Mouse (Mus musculus) liver, embryonic 13.5 days (tissue): ENCODE data around the gene Podxl2. TPM values are rescaled to one million over a fixed set of nuclear protein-coding genes. Genes with fewer than 3 reads are reported as not detected.

Experiments
- ATAC-seq: fragments of 200-750 bp; cut with Nextera tagmentation; 2 replicates; pipeline ENCODE4 v1.8.0; 2017; ENCODE audit warnings: low read depth, mild to moderate bottlenecking, moderate number of reproducible peaks, moderate library complexity
- DNase-seq: peaks from one replicate; pipeline ENCODE4 v3.0.0; 2022
- H3K27ac ChIP-seq: fragments of 300-500 bp; sonication (generic); 2 replicates; pipeline ENCODE4 v1.5.1; 2015; ENCODE audit warnings: moderate library complexity, mild to moderate bottlenecking, inconsistent platforms
- H3K27me3 ChIP-seq: fragments of 300-500 bp; sonication (generic); 2 replicates; pipeline ENCODE4 v1.6.1; 2015; ENCODE audit warnings: mild to moderate bottlenecking, inconsistent platforms
- H3K36me3 ChIP-seq: fragments of 300-500 bp; sonication (generic); 2 replicates; pipeline ENCODE4 v1.6.1; 2015; ENCODE audit warnings: mild to moderate bottlenecking, inconsistent platforms
- H3K4me1 ChIP-seq: fragments of 300-500 bp; sonication (generic); replicated peaks from 2 replicates; pipeline ENCODE4 v1.6.1; 2015; ENCODE audit warnings: inconsistent platforms
- H3K4me2 ChIP-seq: fragments of 300-500 bp; sonication (generic); 2 replicates; pipeline ENCODE4 v1.6.1; 2015; ENCODE audit warnings: inconsistent platforms, mild to moderate bottlenecking, moderate library complexity
- H3K4me3 ChIP-seq: fragments of 300-500 bp; sonication (generic); replicated peaks from 2 replicates; pipeline ENCODE4 v1.5.1; 2015; ENCODE audit warnings: mild to moderate bottlenecking, inconsistent platforms
- H3K9ac ChIP-seq: fragments of 300-500 bp; sonication (generic); 2 replicates; pipeline ENCODE4 v1.6.1; 2015; ENCODE audit warnings: mild to moderate bottlenecking, inconsistent platforms
- H3K9me3 ChIP-seq: fragments of 300-500 bp; sonication (generic); replicated peaks from 2 replicates; pipeline ENCODE4 v1.6.1; 2016; ENCODE audit warnings: inconsistent platforms
- WGBS: fragments of 180-500 bp; shearing (Covaris S2); methylation state at CpG from one replicate; pipeline ENCODE4 v1.1.7; 2015; ENCODE audit not compliant: insufficient replicate concordance; 5-methylcytosine and 5-hydroxymethylcytosine counted together
- polyA plus RNA-seq: library from polyadenylated mRNA; unstranded; fragments of >200 nt; fragmentation: Nextera tagmentation; extraction: Ambion mirVana; gene quantifications from 2 replicates; pipeline ENCODE4 v1.2.1, GENCODE M21; 2015

Gene Podxl2
- polyA plus RNA-seq, 1 experiment from 2014 or later: 2.3 TPM

GRCm38 (mm10) chr6:88865704-88866103 lies 9.1 kb downstream of the Podxl2 start:
- no peak overlapping the region for H3K4me2 ChIP-seq
- 0 out of 2 replicates have a peak, but pooled peaks cover 4% of the 10 kb centered on the region for H3K9me3 ChIP-seq
- H3K27ac ChIP-seq: no peak overlapping the region
- WGBS: 66% methylated on average over 7 of the region's 7 CpGs
- H3K4me3 ChIP-seq: no peak overlapping the region
- H3K36me3 ChIP-seq: no peaks in the 10 kb centered on the region
- peaks cover 31% of the 10 kb centered on the region for H3K27me3 ChIP-seq
- no peak for ATAC-seq
- no peak for DNase-seq
- H3K9ac ChIP-seq: no peak overlapping the region
- peaks cover 2% of the 10 kb centered on the region; the same call in 1 of the 2 replicates for H3K4me1 ChIP-seq

- Histone ChIP-seq H3K27me3 (peaks cover 31% of the 10 kb centered on the region), H3K27ac (no peak overlapping the region), H3K36me3 (no peaks in the 10 kb centered on the region), H3K4me1 (peaks cover 4% of the 10 kb centered on the region; the same call in 1 of the 2 replicates), H3K9ac (no peak overlapping the region), H3K4me2 (no peak overlapping the region), H3K4me3 (no peak overlapping the region), H3K9me3 (0 out of 2 replicates have a peak, but pooled peaks cover 4% of the 10 kb centered on the region)
- 6% methylated on average over 2 of the region's 2 CpGs for WGBS
- peak; percentile 51 for DNase-seq
- ATAC-seq: peak; percentile 61
Measured at GRCm38 (mm10) chr6:88860914-88861313, 13.9 kb downstream of the Podxl2 start.

GRCm38 (mm10) chr6:88858341-88858740 lies 16.5 kb downstream of the Podxl2 start:
- WGBS: 70% methylated on average over 7 of the region's 7 CpGs
- no peak overlapping the region for H3K4me3 ChIP-seq
- no peak overlapping the region for H3K4me2 ChIP-seq
- H3K36me3 ChIP-seq: no peaks in the 10 kb centered on the region
- H3K9me3 ChIP-seq: 0 out of 2 replicates have a peak, but pooled peaks cover 4% of the 10 kb centered on the region
- peaks cover 4% of the 10 kb centered on the region; the same call in 1 of the 2 replicates for H3K4me1 ChIP-seq
- ATAC-seq (no peak), DNase-seq (no peak)
- H3K27me3 ChIP-seq: peaks cover 32% of the 10 kb centered on the region
- H3K9ac ChIP-seq: no peak overlapping the region
- no peak overlapping the region for H3K27ac ChIP-seq

GRCm38 (mm10) chr6:88857830-88858229 lies 17.0 kb downstream of the Podxl2 start:
- no peak overlapping the region for H3K4me2 ChIP-seq
- H3K9ac ChIP-seq: 0 out of 2 replicates have a peak overlapping the region, but pooled peaks have one; percentile 13
- no peak for DNase-seq
- 69% methylated on average over 6 of the region's 6 CpGs for WGBS
- no peak overlapping the region for H3K4me3 ChIP-seq
- H3K36me3 ChIP-seq: no peaks in the 10 kb centered on the region
- peaks cover 32% of the 10 kb centered on the region for H3K27me3 ChIP-seq
- H3K4me1 ChIP-seq: peaks cover 4% of the 10 kb centered on the region; the same call in 1 of the 2 replicates
- H3K27ac ChIP-seq: no peak overlapping the region
- H3K9me3 ChIP-seq: 0 out of 2 replicates have a peak, but pooled peaks cover 4% of the 10 kb centered on the region
- ATAC-seq: no peak

GRCm38 (mm10) chr6:88857249-88857648 lies 17.6 kb downstream of the Podxl2 start:
- DNase-seq (no peak), ATAC-seq (no peak)
- peaks cover 32% of the 10 kb centered on the region for H3K27me3 ChIP-seq
- H3K4me1 ChIP-seq: peaks cover 4% of the 10 kb centered on the region; the same call in 1 of the 2 replicates
- H3K9ac ChIP-seq: 0 out of 2 replicates have a peak overlapping the region, but pooled peaks have one; percentile 13
- no peak overlapping the region for H3K4me3 ChIP-seq
- no peak overlapping the region for H3K27ac ChIP-seq
- 0 out of 2 replicates have a peak, but pooled peaks cover 4% of the 10 kb centered on the region for H3K9me3 ChIP-seq
- WGBS: 34% methylated on average over 9 of the region's 9 CpGs
- H3K36me3 ChIP-seq: no peaks in the 10 kb centered on the region
- no peak overlapping the region for H3K4me2 ChIP-seq

- ATAC-seq (peak; percentile 49), DNase-seq (peak; percentile 50)
- Histone ChIP-seq H3K27ac (no peak overlapping the region), H3K4me2 (no peak overlapping the region), H3K36me3 (no peaks in the 10 kb centered on the region), H3K27me3 (peaks cover 32% of the 10 kb centered on the region), H3K4me3 (no peak overlapping the region), H3K9me3 (no peaks in the 10 kb centered on the region), H3K9ac (no peak overlapping the region), H3K4me1 (peaks cover 1% of the 10 kb centered on the region; the same call in 1 of the 2 replicates)
- 7% methylated on average over 5 of the region's 5 CpGs for WGBS
Measured at GRCm38 (mm10) chr6:88855636-88856035, 19.2 kb downstream of the Podxl2 start.

- 60% methylated on average over 5 of the region's 5 CpGs for WGBS
- no peak for DNase-seq
Measured at GRCm38 (mm10) chr6:88854509-88854908, 20.3 kb downstream of the Podxl2 start.

GRCm38 (mm10) chr6:88850034-88850433 lies 24.8 kb downstream of the Podxl2 start:
- ATAC-seq (no peak), DNase-seq (no peak)
- 72% methylated on average over 7 of the region's 7 CpGs for WGBS
- H3K9me3 ChIP-seq: no peaks in the 10 kb centered on the region
- no peaks in the 10 kb centered on the region for H3K36me3 ChIP-seq
- no peak overlapping the region for H3K27ac ChIP-seq
- no peak overlapping the region for H3K4me3 ChIP-seq
- no peak overlapping the region for H3K4me2 ChIP-seq
- no peak overlapping the region for H3K9ac ChIP-seq
- H3K27me3 ChIP-seq: peaks cover 9% of the 10 kb centered on the region; the same call in 1 of the 2 replicates
- H3K4me1 ChIP-seq: no peaks in the 10 kb centered on the region; the same call in 1 of the 2 replicates

More at GRCm38 (mm10) chr6:88854509-88854908, 20.3 kb downstream of the Podxl2 start:
- Histone ChIP-seq H3K27ac (no peak overlapping the region), H3K4me1 (no peaks in the 10 kb centered on the region; the same call in 1 of the 2 replicates), H3K4me3 (no peak overlapping the region), H3K4me2 (no peak overlapping the region), H3K27me3 (peaks cover 26% of the 10 kb centered on the region), H3K9ac (no peak overlapping the region), H3K9me3 (no peaks in the 10 kb centered on the region), H3K36me3 (no peaks in the 10 kb centered on the region)
- no peak for ATAC-seq

- no peaks in the 10 kb centered on the region for H3K9me3 ChIP-seq
- H3K4me3 ChIP-seq: no peak overlapping the region
- no peaks in the 10 kb centered on the region; the same call in none of the 2 replicates for H3K4me1 ChIP-seq
- H3K27me3 ChIP-seq: peaks cover 6% of the 10 kb centered on the region; the same call in 1 of the 2 replicates
- WGBS: 44% methylated on average over 4 of the region's 4 CpGs
- H3K4me2 ChIP-seq: no peak overlapping the region
- no peak overlapping the region for H3K9ac ChIP-seq
- DNase-seq (no peak), ATAC-seq (peak; percentile 31; the same call in 1 of the 2 replicates)
- no peak overlapping the region for H3K27ac ChIP-seq
- no peaks in the 10 kb centered on the region for H3K36me3 ChIP-seq
Measured at GRCm38 (mm10) chr6:88849270-88849669, 25.6 kb downstream of the Podxl2 start.

GRCm38 (mm10) chr6:88847571-88847970 lies 27.3 kb downstream of the Podxl2 start:
- ATAC-seq (no peak), DNase-seq (no peak)
- Histone ChIP-seq H3K4me3 (no peak overlapping the region), H3K27ac (no peak overlapping the region), H3K36me3 (no peaks in the 10 kb centered on the region), H3K27me3 (peaks cover 6% of the 10 kb centered on the region; the same call in 1 of the 2 replicates), H3K4me2 (no peak overlapping the region), H3K9ac (no peak overlapping the region), H3K4me1 (peaks cover 17% of the 10 kb centered on the region), H3K9me3 (no peaks in the 10 kb centered on the region)
- WGBS: 57% methylated on average over 2 of the region's 2 CpGs

- H3K4me2 ChIP-seq: no peak overlapping the region
- H3K4me3 ChIP-seq: no peak overlapping the region
- peaks cover 6% of the 10 kb centered on the region; the same call in 1 of the 2 replicates for H3K27me3 ChIP-seq
- ATAC-seq: no peak
- no peak for DNase-seq
- WGBS: 79% methylated on average over 7 of the region's 7 CpGs
- H3K9ac ChIP-seq: no peak overlapping the region
- H3K9me3 ChIP-seq: no peaks in the 10 kb centered on the region
- no peak overlapping the region for H3K27ac ChIP-seq
- H3K4me1 ChIP-seq: peaks cover 29% of the 10 kb centered on the region
- H3K36me3 ChIP-seq: peaks cover 5% of the 10 kb centered on the region
Measured at GRCm38 (mm10) chr6:88844901-88845565, 29.8 kb downstream of the Podxl2 start.
